Mouse (Mus musculus) hindbrain, embryonic 13.5 days (tissue): ENCODE measurements around the gene Grhl3. TPM values are rescaled to one million over a fixed set of nuclear protein-coding genes. Genes with fewer than 3 reads are reported as not detected.

Source experiments
- ATAC-seq: fragments of 200-750 bp; cut with Nextera tagmentation; 2 replicates; pipeline ENCODE4 v1.8.0; 2017; ENCODE audit warnings: moderate TSS enrichment; ENCODE audit not compliant: low FRiP score
- H3K27ac ChIP-seq: fragments of 300-500 bp; sonication (generic); 2 replicates; pipeline ENCODE4 v1.5.1; 2015; ENCODE audit warnings: inconsistent platforms, mild to moderate bottlenecking, moderate library complexity
- H3K27me3 ChIP-seq: fragments of 300-500 bp; sonication (generic); 2 replicates; pipeline ENCODE4 v1.6.1; 2015; ENCODE audit warnings: mild to moderate bottlenecking, inconsistent platforms
- H3K36me3 ChIP-seq: fragments of 300-500 bp; sonication (generic); 2 replicates; pipeline ENCODE4 v1.6.1; 2015; ENCODE audit warnings: mild to moderate bottlenecking, inconsistent platforms
- H3K4me1 ChIP-seq: fragments of 300-500 bp; sonication (generic); replicated peaks from 2 replicates; pipeline ENCODE4 v1.6.1; 2015; ENCODE audit warnings: inconsistent platforms
- H3K4me2 ChIP-seq: fragments of 300-500 bp; sonication (generic); 2 replicates; pipeline ENCODE4 v1.6.1; 2015; ENCODE audit warnings: inconsistent platforms, mild to moderate bottlenecking, moderate library complexity
- H3K4me3 ChIP-seq: fragments of 300-500 bp; sonication (generic); 2 replicates; pipeline ENCODE4 v1.5.1; 2015; ENCODE audit warnings: mild to moderate bottlenecking, inconsistent platforms
- H3K9ac ChIP-seq: fragments of 300-500 bp; sonication (generic); 2 replicates; pipeline ENCODE4 v1.6.1; 2015; ENCODE audit warnings: mild to moderate bottlenecking, inconsistent platforms
- H3K9me3 ChIP-seq: fragments of 300-500 bp; sonication (generic); 2 replicates; pipeline ENCODE4 v1.6.1; 2016; ENCODE audit warnings: inconsistent platforms
- WGBS: fragments of 180-500 bp; shearing (Covaris S2); methylation state at CpG from one replicate; pipeline ENCODE4 v1.1.7; 2015; 5-methylcytosine and 5-hydroxymethylcytosine counted together
- polyA plus RNA-seq: library from polyadenylated mRNA; unstranded; fragments of >200 nt; fragmentation: Nextera tagmentation; extraction: Ambion mirVana; gene quantifications from 2 replicates; pipeline ENCODE4 v1.2.1, GENCODE M21; 2015

Gene Grhl3
- polyA plus RNA-seq, 1 experiment from 2014 or later, result 0.90 TPM

DNA sequence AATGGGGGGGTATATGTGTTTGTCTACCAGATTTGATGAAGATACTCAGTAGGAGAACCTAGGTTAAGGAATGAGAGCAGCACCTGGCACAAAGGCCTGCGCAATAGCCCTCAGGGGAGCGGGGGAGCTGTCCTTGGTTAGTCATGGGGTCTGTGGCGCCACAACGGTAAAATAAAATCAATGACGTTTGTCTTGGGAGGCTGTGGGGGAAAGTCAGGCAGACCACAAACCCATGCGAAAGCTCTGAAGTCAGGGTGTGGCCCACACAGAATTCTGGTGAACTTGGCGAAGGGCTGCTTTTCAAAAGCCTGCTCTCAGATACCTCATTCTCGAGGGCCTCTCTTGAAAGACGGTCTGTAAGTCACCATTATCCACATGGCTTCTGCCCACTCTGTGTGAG, 53.0 kb downstream of the Grhl3 start:
- no peaks in the 10 kb centered on the region for H3K36me3 ChIP-seq
- 0 out of 2 replicates have a peak, but pooled peaks cover 11% of the 10 kb centered on the region for H3K27me3 ChIP-seq
- no peak overlapping the region for H3K9ac ChIP-seq
- no peaks in the 10 kb centered on the region for H3K9me3 ChIP-seq
- peaks cover 13% of the 10 kb centered on the region; the same call in 1 of the 2 replicates for H3K4me1 ChIP-seq
- no peak for ATAC-seq
- no peak overlapping the region for H3K27ac ChIP-seq
- H3K4me3 ChIP-seq, result no peak overlapping the region
- 86% methylated on average over 9 of the region's 9 CpGs for WGBS
- H3K4me2 ChIP-seq, result no peak overlapping the region

DNA sequence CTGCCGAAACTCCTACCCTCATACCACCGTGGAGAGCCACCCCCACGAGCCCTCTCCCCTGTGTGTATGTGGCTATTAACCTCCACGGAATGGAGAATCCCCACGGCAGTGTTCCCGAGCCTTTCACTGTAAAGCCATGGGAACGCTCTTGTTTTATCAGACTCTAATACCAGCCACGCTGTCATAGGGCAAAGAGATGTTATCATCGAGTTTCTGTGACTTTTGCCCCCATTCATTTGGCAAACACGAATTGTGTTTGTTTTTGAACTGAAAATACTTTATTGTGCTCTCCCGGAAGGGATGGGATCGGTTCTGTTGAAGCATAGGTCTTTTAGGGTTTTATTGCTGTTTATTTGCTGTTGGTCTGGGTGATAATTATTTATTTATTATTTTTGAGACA, 55.3 kb downstream of the Grhl3 start:
- H3K9me3 ChIP-seq, result no peaks in the 10 kb centered on the region
- ATAC-seq, result no peak
- no peak overlapping the region for H3K4me2 ChIP-seq
- H3K36me3 ChIP-seq, result no peaks in the 10 kb centered on the region
- H3K4me3 ChIP-seq, result no peak overlapping the region
- H3K4me1 ChIP-seq, result no peaks in the 10 kb centered on the region
- H3K9ac ChIP-seq, result no peak overlapping the region
- H3K27me3 ChIP-seq, result 0 out of 2 replicates have a peak, but pooled peaks cover 4% of the 10 kb centered on the region
- WGBS, result 82% methylated on average over 12 of the region's 12 CpGs
- H3K27ac ChIP-seq, result no peak overlapping the region

DNA sequence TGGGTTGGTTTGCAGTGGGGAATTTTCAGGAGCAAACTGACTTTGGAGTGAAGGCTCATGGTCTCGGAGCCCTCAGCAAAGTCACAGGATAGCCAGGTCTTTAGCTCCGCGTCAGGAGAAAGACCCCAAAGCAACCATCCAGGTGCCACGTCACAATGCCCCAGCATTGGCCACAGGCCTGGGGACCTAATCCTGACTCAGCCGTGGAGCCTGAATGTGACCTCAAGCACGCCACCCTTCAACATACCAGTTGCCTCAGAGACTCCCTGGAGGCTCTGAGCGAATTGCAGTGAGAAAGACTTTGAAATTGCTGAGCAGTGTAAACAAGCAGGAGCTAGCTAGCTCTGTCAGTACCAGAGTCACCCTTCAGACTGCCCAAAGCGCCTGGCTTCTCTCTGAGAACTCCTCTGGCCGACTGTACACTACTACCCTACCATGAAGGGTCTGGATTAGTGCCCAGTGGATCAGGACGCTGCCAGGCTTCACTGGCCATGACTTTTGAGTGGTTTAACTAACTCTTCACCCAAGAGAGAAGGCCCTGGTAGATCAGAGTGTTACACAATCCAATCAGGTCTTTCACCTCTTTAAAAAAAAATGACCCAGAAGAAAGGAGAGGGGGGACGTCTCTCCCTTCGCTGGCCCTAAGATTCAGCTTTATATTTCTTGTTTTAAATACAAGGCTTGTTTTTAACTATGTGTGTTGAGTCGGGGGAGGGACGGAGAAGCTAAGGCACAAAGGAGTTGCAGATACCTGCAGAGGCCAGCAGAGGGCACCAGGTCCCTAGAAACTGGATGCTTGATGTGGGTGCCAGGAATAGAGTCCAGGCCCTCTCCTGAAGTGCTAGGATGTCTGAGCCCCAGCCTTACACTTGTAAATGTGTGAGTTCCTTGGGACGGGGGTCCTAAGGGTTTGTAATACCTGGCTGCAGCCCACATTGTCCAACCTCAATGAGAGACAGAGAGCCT, 56.8 kb downstream of the Grhl3 start:
- 56% methylated on average over 15 of the region's 15 CpGs for WGBS
- no peak for ATAC-seq

DNA sequence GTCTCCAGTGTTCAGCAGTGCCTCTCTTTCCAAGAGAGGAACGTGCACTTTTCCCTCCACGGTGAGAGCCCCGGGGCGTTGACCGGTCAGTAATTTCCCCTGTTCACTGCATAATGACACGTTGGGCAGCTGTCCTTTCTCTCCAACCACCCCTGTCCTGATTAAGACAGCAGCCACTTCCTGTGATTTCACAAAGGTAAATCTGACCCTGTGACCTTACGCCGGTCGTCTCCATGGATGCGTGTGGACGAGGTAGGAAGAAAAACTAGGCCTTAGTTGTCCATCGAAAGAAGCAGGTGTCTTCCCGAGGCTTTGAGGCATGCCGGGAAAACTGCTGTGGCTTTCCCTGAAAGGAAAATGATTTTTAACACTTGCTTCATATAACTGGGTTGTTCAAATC, 58.5 kb downstream of the Grhl3 start:
- Histone ChIP-seq H3K4me3 (no peak overlapping the region), H3K36me3 (no peaks in the 10 kb centered on the region), H3K4me1 (no peaks in the 10 kb centered on the region), H3K9ac (no peak overlapping the region), H3K27me3 (no peaks in the 10 kb centered on the region), H3K27ac (no peak overlapping the region), H3K9me3 (no peaks in the 10 kb centered on the region), H3K4me2 (no peak overlapping the region)
- 67% methylated on average over 14 of the region's 14 CpGs for whole genome bisulfite sequencing
- ATAC-seq, result no peak

More for the DNA sequence above, 56.8 kb downstream of the Grhl3 start:
- no peaks in the 10 kb centered on the region for H3K9me3 ChIP-seq
- H3K36me3 ChIP-seq, result no peaks in the 10 kb centered on the region
- no peak overlapping the region for H3K27ac ChIP-seq
- no peaks in the 10 kb centered on the region for H3K4me1 ChIP-seq
- H3K4me3 ChIP-seq, result no peak overlapping the region
- H3K27me3 ChIP-seq, result 0 out of 2 replicates have a peak, but pooled peaks cover 4% of the 10 kb centered on the region
- no peak overlapping the region for H3K4me2 ChIP-seq
- no peak overlapping the region for H3K9ac ChIP-seq

DNA sequence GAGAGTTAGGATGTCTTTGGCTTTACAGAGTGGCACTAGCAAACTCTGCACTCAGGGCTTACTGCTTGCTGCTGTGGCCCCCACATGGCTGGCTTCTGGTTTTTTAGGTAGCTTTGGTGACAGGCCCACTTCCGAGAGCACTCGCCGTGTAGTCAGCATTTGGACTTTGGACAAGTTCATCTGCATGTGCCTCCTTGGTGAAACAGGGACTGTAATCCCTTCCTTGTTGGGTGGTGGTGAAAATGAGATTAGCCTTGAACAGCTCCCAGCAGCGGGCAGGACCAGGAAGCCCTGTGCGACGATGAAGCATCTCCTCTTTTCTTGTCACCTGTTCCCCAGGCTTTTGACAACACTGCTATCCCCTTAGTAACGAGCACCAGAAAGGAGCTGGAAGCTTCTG, 59.6 kb downstream of the Grhl3 start:
- Histone ChIP-seq H3K4me3 (no peak overlapping the region), H3K27ac (no peak overlapping the region), H3K9me3 (no peaks in the 10 kb centered on the region), H3K9ac (no peak overlapping the region), H3K4me2 (no peak overlapping the region), H3K4me1 (0 out of 2 replicates have a peak, but pooled peaks cover under 1% of the 10 kb centered on the region), H3K36me3 (no peaks in the 10 kb centered on the region), H3K27me3 (no peaks in the 10 kb centered on the region)
- ATAC-seq, result no peak
- 88% methylated on average over 7 of the region's 7 CpGs for WGBS

DNA sequence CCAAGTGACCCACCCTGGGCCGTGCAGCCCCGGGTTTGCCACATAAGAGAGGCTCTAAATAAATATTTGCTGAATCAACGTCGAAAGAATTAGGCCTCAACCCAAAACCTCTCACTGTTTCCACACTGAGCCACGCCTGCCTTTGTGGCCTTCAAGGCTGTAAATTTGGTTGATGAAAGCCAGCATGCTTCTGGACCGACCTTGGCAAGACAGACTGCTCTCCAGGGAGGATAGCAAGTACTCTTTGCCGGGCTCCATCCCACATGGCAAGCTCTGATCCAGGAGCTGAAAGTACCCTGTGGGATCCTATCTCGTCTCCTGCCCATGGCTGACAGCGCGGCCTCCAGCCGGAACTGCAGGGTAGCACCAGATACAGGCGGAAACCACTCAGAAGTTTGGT, 63.9 kb downstream of the Grhl3 start:
- Histone ChIP-seq H3K36me3 (no peaks in the 10 kb centered on the region), H3K4me3 (no peak overlapping the region), H3K27me3 (no peaks in the 10 kb centered on the region), H3K9ac (no peak overlapping the region), H3K4me2 (no peak overlapping the region), H3K27ac (no peak overlapping the region), H3K4me1 (peaks cover 9% of the 10 kb centered on the region; the same call in 1 of the 2 replicates), H3K9me3 (no peaks in the 10 kb centered on the region)
- ATAC-seq, result no peak
- WGBS, result 66% methylated on average over 12 of the region's 12 CpGs

DNA sequence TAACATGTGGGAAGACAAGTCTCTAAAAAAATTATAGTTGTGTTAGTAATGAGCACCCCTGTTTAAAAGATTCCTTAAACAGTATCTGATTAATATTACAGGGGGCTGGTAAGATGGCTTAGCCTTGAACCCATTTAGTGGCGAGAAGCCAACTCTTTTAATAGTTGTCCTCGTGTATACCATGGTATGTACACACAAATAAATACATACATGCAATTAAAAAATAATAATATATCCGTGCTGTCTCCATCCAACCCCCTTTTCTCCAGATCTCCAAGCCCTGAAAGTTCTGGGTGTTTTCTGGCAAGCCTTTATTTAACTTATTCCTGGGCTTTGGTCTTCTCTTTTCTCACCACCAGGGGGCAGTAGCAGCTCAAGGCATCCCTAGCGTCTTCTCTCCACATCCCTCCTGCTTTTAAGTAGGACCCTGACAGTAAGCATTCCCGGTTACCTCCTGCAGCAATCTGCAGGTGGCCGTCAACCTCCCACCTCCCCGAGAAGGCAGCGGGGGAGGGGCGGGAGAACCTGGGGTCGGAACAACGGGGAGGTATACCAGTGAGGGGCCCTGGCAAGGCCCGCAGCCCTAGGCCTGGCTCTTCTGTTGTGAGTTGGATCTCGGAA, 64.9 kb downstream of the Grhl3 start:
- no peak overlapping the region for H3K27ac ChIP-seq
- 14% methylated on average over 13 of the region's 13 CpGs for WGBS
- no peaks in the 10 kb centered on the region for H3K36me3 ChIP-seq
- ATAC-seq, result no peak
- H3K27me3 ChIP-seq, result no peaks in the 10 kb centered on the region
- H3K4me2 ChIP-seq, result peak overlapping the region; percentile 42
- 0 out of 2 replicates have a peak overlapping the region, but pooled peaks have one; percentile 2 for H3K4me3 ChIP-seq
- peaks cover 9% of the 10 kb centered on the region; the same call in 1 of the 2 replicates for H3K4me1 ChIP-seq
- H3K9ac ChIP-seq, result peak overlapping the region; percentile 49; the same call in 1 of the 2 replicates
- H3K9me3 ChIP-seq, result no peaks in the 10 kb centered on the region

DNA sequence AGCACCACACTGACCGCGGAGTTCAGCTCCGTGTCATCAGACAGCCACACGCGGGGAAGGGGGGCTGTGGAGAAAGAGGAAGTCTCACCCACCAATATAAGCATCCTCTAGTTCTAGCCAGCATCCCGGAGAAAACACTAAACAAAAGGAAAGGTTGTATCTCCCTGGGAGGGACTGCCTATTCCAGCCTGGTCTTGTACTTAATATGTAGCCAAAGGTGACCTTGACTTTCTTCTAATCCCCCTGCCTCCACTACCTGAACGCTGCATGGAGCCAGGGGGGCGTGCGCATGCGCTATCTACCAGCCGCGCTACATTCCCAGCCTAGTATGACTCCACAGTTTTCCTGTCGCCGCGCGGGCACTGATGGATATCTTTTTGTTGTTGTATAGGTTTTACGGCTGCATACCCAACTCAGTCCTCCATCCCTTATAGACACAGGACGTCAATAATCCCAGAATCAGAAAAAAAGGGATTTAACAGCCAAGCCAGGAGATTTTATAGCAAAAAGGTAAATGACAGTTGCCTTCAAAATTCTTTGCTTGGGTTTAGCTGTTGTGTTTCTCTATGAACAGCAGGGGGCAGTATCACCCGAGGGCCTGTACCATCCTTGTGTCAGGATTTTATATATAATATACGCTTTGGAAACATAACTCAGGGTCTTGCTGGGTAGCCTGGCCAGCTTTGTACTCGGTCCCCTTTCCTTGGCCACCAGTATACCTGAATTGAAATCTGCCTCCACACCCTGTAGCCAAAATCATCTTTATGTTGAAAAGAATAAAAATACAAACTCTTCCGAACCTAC, 65.7 kb downstream of the Grhl3 start:
- peak; percentile 65 for ATAC-seq
- 12% methylated on average over 22 of the region's 22 CpGs for WGBS
- Histone ChIP-seq H3K4me1 (peaks cover 9% of the 10 kb centered on the region; the same call in 1 of the 2 replicates), H3K9me3 (no peaks in the 10 kb centered on the region), H3K4me3 (peak overlapping the region; percentile 20), H3K27me3 (no peaks in the 10 kb centered on the region), H3K27ac (no peak overlapping the region), H3K9ac (peak overlapping the region; percentile 30; the same call in 1 of the 2 replicates), H3K36me3 (no peaks in the 10 kb centered on the region), H3K4me2 (peak overlapping the region; percentile 50)

DNA sequence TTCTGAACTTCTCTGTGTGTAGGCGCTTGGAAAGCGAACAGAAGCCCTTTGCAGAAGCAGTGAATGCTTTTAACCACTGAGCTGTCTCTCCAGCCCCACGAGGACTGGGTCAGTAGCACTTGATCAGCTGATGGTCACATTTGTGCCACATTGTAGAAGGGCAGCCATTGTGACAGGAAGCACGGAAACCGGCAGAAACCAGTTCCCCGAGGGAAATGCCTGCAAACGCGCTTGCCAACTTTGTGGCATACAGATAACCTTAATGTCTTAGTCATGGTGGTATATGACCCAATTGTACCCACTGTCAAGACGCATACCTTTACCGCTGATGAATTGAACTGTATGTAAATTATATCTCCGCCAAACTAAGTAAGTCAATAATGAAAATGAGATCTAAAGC, 67.6 kb downstream of the Grhl3 start:
- ATAC-seq, result no peak
- Histone ChIP-seq H3K36me3 (no peaks in the 10 kb centered on the region), H3K9ac (no peak overlapping the region), H3K4me2 (no peak overlapping the region), H3K4me3 (no peak overlapping the region), H3K27ac (no peak overlapping the region), H3K27me3 (no peaks in the 10 kb centered on the region), H3K9me3 (no peaks in the 10 kb centered on the region), H3K4me1 (peaks cover 9% of the 10 kb centered on the region; the same call in 1 of the 2 replicates)
- WGBS, result 78% methylated on average over 11 of the region's 11 CpGs

DNA sequence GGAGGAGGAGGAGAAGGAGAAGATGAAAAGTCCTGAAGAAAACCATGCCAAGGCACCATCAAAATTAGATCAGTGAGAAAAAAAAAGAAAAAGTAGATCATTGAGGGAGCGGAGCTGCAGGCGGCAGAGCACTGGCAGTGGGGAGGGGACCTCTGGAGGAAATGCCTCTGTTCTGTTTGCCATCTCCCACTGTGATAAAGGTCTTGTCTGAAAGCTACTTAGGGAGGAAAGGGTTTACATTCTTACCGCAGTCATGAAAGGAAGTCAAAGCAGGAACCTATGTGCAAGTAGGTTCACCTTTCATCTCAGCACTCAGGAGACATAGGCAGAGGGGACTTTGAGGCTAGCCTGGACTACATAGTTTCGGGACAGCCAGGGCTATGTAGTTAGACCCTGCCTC, 71.8 kb downstream of the Grhl3 start:
- Histone ChIP-seq H3K27ac (no peak overlapping the region), H3K9me3 (no peaks in the 10 kb centered on the region), H3K9ac (no peak overlapping the region), H3K36me3 (no peaks in the 10 kb centered on the region), H3K4me1 (no peaks in the 10 kb centered on the region), H3K4me2 (no peak overlapping the region), H3K27me3 (0 out of 2 replicates have a peak, but pooled peaks cover 3% of the 10 kb centered on the region), H3K4me3 (no peak overlapping the region)
- no peak for ATAC-seq
- WGBS, result 46% methylated on average over 4 of the region's 4 CpGs

DNA sequence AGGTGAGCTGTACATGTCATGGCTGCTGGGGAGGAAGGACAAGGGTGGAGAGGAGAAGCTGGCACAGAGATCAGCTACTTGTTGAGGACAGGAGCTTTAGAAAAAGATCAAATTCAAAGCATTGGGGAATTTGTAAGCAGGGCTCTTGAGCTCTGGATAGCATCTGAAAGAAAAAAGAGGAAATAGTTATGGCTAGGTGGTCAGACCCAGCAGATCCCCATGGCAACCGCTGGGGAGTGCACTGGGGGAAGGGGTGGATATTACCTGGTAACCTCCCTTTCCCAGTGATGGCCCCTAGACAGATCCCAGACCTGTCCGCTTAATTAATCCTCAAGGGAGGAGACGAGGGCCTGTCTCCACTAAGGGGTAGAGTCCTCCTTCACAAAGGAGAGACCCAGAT, 73.6 kb downstream of the Grhl3 start:
- H3K9ac ChIP-seq, result no peak overlapping the region
- H3K4me2 ChIP-seq, result no peak overlapping the region
- H3K9me3 ChIP-seq, result no peaks in the 10 kb centered on the region
- WGBS, result 70% methylated on average over 3 of the region's 3 CpGs
- peaks cover 5% of the 10 kb centered on the region; the same call in 1 of the 2 replicates for H3K4me1 ChIP-seq
- peaks cover 5% of the 10 kb centered on the region; the same call in 1 of the 2 replicates for H3K27me3 ChIP-seq
- ATAC-seq, result no peak
- no peak overlapping the region for H3K4me3 ChIP-seq
- H3K27ac ChIP-seq, result no peak overlapping the region
- no peaks in the 10 kb centered on the region for H3K36me3 ChIP-seq

DNA sequence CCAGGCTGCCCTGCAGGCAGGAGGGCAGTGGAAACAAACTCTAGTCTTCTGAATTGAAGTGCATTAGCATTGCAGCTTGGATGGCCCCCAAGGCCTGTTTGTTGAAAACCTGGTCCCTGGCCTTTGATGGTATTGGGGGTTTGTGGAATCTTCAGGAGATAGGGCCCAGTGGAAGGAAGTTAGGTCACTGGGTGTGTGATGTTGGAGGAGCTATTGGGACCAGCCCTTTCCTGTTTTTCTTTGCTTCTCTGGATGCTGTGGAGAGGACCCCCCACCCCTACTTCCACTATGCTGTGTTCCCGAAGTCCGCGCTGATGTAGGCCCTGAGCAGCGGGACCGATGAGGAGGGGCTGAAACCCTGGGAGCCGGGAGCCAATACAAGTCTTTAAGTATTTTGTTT, 75.3 kb downstream of the Grhl3 start:
- no peak overlapping the region for H3K4me3 ChIP-seq
- WGBS, result 85% methylated on average over 6 of the region's 6 CpGs
- H3K4me2 ChIP-seq, result no peak overlapping the region
- H3K9ac ChIP-seq, result 0 out of 2 replicates have a peak overlapping the region, but pooled peaks have one; percentile 1
- H3K36me3 ChIP-seq, result no peaks in the 10 kb centered on the region
- H3K27me3 ChIP-seq, result peaks cover 5% of the 10 kb centered on the region; the same call in 1 of the 2 replicates
- no peaks in the 10 kb centered on the region for H3K9me3 ChIP-seq
- H3K4me1 ChIP-seq, result peaks cover 10% of the 10 kb centered on the region
- H3K27ac ChIP-seq, result no peak overlapping the region
- ATAC-seq, result no peak
